Mouse (Mus musculus) ES-Bruce4 (cell line): ENCODE results near the gene Sipa1l1. TPM values are rescaled to one million over a fixed set of nuclear protein-coding genes. Genes with fewer than 3 reads are reported as not detected.
A peak's percentile ranks its signal among the peaks of the same experiment; 100 is the strongest.

Experiments used
- H3K27ac ChIP-seq: 2 replicates; pipeline ENCODE4 v1.5.1; 2012; ENCODE audit warnings: low read length, inconsistent platforms; ENCODE audit not compliant: insufficient read depth
- H3K27me3 ChIP-seq: 2 replicates; pipeline ENCODE4 v1.6.1; 2012; ENCODE audit warnings: mild to moderate bottlenecking, low read length, inconsistent platforms; ENCODE audit not compliant: control insufficient read depth, poor library complexity, insufficient read depth, severe bottlenecking
- H3K36me3 ChIP-seq: 2 replicates; pipeline ENCODE4 v1.6.1; 2012; ENCODE audit warnings: inconsistent platforms, mild to moderate bottlenecking, low read length, moderate library complexity; ENCODE audit not compliant: control insufficient read depth, poor library complexity, insufficient read depth, severe bottlenecking
- H3K4me1 ChIP-seq: one replicate; pipeline ENCODE4 v1.8.1; 2011; ENCODE audit warnings: low read length; ENCODE audit not compliant: control insufficient read depth, insufficient read depth
- H3K4me3 ChIP-seq: 2 replicates; pipeline ENCODE4 v1.5.1; 2011; ENCODE audit warnings: low read depth, mild to moderate bottlenecking, low read length
- H3K9ac ChIP-seq: 2 replicates; pipeline ENCODE4 v1.6.1; 2012; ENCODE audit warnings: low read depth, mild to moderate bottlenecking, inconsistent platforms; ENCODE audit not compliant: poor library complexity, severe bottlenecking
- H3K9me3 ChIP-seq: replicated peaks from 2 replicates; pipeline ENCODE4 v1.6.1; 2012; ENCODE audit warnings: mild to moderate bottlenecking, low read length, inconsistent platforms; ENCODE audit not compliant: control insufficient read depth, poor library complexity, insufficient read depth, severe bottlenecking
- CTCF ChIP-seq: IDR thresholded peaks from one replicate; pipeline ENCODE4 v1.8.1; 2011; ENCODE audit warnings: low read depth, low read length
- EP300 ChIP-seq: IDR thresholded peaks from 2 replicates; pipeline ENCODE4 v1.6.1; 2011; ENCODE audit warnings: low read depth, low read length; ENCODE audit not compliant: insufficient read depth
- POLR2A ChIP-seq: IDR thresholded peaks from one replicate; pipeline ENCODE4 v1.8.1; 2011; ENCODE audit warnings: low read length; ENCODE audit not compliant: insufficient read depth
- polyA plus RNA-seq: library from polyadenylated mRNA; stranded (reverse); fragments of >200 nt; gene quantifications from 2 replicates; pipeline ENCODE4 v1.2.4, GENCODE M21; 2011; ENCODE audit warnings: low read depth; ENCODE audit not compliant: missing spikeins, insufficient read depth, insufficient read length

The Sipa1l1 gene
- polyA plus RNA-seq, 1 experiment, result 44.9 TPM

- Histone ChIP-seq H3K27ac (no peak overlapping the region), H3K27me3 (no peaks in the 10 kb centered on the region), H3K4me1 (no peaks in the 10 kb centered on the region), H3K9ac (no peak overlapping the region), H3K36me3 (no peaks in the 10 kb centered on the region), H3K9me3 (no peaks in the 10 kb centered on the region), H3K4me3 (no peak overlapping the region)
- no peak for TF ChIP-seq POLR2A
- TF ChIP-seq CTCF, result no peak
These were observed 10.6 kb upstream of the Sipa1l1 start for GRCm38 (mm10) chr12:82158516-82158915.

DNA sequence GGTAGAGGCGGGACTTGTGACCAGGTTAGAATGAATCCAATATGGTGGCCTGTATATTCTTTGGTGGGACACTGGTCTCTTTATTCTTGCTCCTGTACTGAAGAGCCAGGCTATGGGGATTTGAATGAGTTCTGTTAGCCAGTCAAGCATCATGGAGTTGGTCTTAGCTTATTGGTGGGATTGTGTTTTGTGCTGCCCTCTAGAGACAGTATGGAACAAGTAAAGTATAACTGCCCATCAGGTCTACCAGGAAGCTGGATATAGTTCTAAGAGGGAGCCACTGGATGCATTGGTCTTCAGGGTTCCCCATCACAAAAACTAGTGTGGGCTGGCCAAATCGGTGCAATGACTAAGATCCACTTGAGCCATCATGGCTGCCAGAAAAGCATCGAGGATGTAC, 9.7 kb upstream of the Sipa1l1 start:
- H3K36me3 ChIP-seq, result no peaks in the 10 kb centered on the region
- no peak overlapping the region for H3K9ac ChIP-seq
- no peaks in the 10 kb centered on the region for H3K27me3 ChIP-seq
- H3K4me3 ChIP-seq, result no peak overlapping the region
- H3K27ac ChIP-seq, result no peak overlapping the region
- no peaks in the 10 kb centered on the region for H3K4me1 ChIP-seq
- no peaks in the 10 kb centered on the region for H3K9me3 ChIP-seq
- TF ChIP-seq EP300, result no peak
- TF ChIP-seq POLR2A, result no peak
- no peak for TF ChIP-seq CTCF

DNA sequence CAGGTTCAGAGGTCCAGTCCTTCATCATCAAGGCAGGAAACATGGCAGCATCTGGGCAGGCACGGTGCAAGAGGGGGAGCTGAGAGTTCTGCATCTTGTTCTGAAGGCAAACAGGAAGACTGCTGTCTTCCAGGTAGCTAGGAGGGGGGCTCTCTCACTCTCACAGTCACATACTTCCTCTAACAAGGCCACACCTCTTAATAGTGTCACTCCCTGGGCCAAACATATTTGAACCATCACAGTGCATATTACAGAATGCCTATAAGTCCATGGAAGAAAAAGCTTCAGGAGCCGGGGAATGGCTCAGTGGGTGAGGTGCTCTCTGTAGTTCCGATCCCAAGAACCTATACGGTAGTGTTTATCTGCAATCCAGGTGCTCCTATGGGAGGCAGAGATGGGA, 3.5 kb upstream of the Sipa1l1 start:
- peaks cover 3% of the 10 kb centered on the region for H3K4me1 ChIP-seq
- no peak overlapping the region for H3K9ac ChIP-seq
- no peaks in the 10 kb centered on the region for H3K36me3 ChIP-seq
- no peaks in the 10 kb centered on the region for H3K27me3 ChIP-seq
- TF ChIP-seq CTCF (no peak), POLR2A (no peak), EP300 (0 out of 2 replicates have a peak, but pooled peaks have one; percentile 57)
- no peaks in the 10 kb centered on the region for H3K9me3 ChIP-seq
- peak overlapping the region; percentile 51 for H3K27ac ChIP-seq
- 0 out of 2 replicates have a peak overlapping the region, but pooled peaks have one; percentile 3 for H3K4me3 ChIP-seq

DNA sequence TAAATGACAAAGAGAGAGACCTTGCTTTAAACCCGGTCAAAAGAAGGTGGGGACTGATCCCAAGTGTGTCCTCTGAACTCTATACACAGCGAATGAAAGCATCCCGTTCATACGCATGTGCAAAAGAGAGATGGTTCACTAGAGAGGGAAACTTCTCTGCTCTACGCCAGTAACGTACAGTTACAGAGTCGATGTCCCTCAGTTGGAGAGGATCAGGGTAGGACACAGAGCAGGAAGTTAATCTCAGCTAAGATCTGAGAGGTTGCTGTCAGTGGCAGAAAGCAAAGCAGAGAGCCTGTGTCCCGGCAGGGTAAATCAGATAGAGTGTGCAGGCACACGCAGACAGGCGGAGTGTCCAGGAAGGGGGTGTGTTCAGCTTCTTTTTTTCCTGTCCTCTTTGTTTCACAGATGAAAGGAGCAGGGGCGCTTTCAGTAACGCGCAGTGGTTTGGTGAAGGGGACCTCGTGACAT, 3.0 kb upstream of the Sipa1l1 start:
- no peaks in the 10 kb centered on the region for H3K36me3 ChIP-seq
- peaks cover 3% of the 10 kb centered on the region for H3K4me1 ChIP-seq
- peak overlapping the region; percentile 82 for H3K27ac ChIP-seq
- H3K9me3 ChIP-seq, result no peaks in the 10 kb centered on the region
- TF ChIP-seq EP300 (0 out of 2 replicates have a peak, but pooled peaks have one; percentile 28), POLR2A (no peak)
- 0 out of 2 replicates have a peak overlapping the region, but pooled peaks have one; percentile 1 for H3K9ac ChIP-seq
- H3K27me3 ChIP-seq, result no peaks in the 10 kb centered on the region
- H3K4me3 ChIP-seq, result peak overlapping the region; percentile 20; the same call in 1 of the 2 replicates

DNA sequence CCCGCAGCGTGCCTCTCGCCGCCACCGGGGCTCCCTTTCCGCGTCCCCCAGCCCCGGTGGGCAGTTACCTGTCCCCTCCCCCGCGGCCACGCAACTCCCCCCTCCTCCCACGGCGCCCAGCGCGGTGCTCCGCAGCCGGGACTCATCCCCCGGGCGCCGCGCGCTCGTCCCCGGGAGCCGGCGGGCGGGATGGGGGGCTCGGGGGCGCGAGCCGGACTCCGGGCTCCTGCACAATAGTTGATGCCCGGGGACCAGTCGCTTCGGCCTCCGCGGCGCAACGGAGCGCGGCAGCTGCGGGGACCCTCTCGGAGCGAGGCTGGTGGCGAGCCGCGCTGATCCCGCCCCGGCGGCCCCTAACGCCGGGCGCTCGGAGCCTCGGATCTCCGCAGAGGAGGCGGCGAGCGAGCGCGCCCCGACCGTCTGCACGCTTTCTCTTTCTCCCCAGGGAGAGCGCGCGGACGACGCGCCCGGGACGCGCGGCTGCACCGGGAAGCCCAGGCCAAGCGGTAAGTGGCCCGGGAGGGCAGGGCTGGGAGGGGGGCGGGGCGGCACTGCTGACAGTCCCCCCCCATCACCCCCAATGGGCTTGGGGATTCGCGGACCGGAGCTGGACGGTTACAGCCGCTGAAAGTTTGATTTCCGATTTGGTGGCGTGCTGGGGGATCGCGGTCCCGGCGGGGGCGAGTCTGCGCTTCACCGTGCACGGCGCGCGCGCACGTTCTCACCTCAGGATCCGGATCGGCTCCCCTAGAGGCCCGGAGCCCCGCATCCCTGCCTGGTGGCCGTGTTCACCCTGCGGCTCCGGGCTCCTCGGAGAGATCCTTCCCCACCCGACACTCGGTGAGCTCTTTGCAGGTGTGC, 681 bp downstream of the Sipa1l1 start:
- Histone ChIP-seq H3K4me3 (peak overlapping the region; percentile 73), H3K9ac (peak overlapping the region; percentile 97), H3K27ac (no peak overlapping the region), H3K36me3 (no peaks in the 10 kb centered on the region), H3K27me3 (no peaks in the 10 kb centered on the region), H3K9me3 (no peaks in the 10 kb centered on the region), H3K4me1 (peaks cover 3% of the 10 kb centered on the region)
- TF ChIP-seq CTCF (no peak), EP300 (no peak), POLR2A (no peak)
